Mouse (Mus musculus): ENCODE results near the gene Trem3. TPM values are rescaled to one million over a fixed set of nuclear protein-coding genes. Genes with fewer than 3 reads are reported as not detected.
A peak's percentile ranks its signal among the peaks of the same experiment; 100 is the strongest.

Trem3 gene
- polyA plus RNA-seq, 1 experiment from 2014 or later = 0.30 TPM

DNA sequence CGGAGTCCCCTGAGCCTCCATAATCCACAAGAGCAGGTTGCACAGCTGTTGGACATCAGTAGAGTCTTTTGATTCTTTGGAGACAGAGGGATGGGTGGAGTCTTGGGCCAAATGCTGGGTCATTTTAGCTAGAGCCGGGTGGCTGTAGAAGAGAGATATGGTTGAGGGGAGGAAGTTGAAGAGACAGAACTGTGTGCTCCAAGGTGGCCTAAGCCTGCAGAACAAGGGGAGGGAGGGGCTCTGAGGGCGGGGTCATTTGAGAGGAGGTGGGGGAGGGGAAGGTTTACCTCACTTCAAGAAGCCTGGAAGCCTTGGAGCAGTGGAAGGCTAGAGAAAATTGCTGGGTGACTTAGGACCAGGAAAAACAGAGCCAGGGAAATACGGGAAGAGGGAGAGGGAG lies 51.6 kb downstream of the Trem3 start, which contains the start of gene Treml2:
Gene Treml2, plus strand, starts transcription at position 296 of the 400 bp plus-strand sequence.
- Histone ChIP-seq H3K4me3 (ENCODE audit: low read depth, low read length) (no peak within 1 kb of the TSS), H3K4me1 (replicated peaks; ENCODE audit: control insufficient read depth, insufficient read depth, low read length) (0 out of 2 replicates have a peak, but pooled peaks cover 5% of the 10 kb centered on the region), H3K36me3 (ENCODE audit: control insufficient read depth, insufficient read depth, low read length) (no peaks in the 10 kb centered on the region), H3K9me3 (ENCODE audit: control insufficient read depth, low read length) (no peaks in the 10 kb centered on the region), H3K4me2 (ENCODE audit: low read length) (no peak within 1 kb of the TSS), H3K9ac (ENCODE audit: low read length) (no peak within 1 kb of the TSS), H3K27ac (ENCODE audit: low read depth) (no peak within 1 kb of the TSS), H3K27me3 (replicated peaks; ENCODE audit: control insufficient read depth, insufficient read depth, low read length) (no peaks in the 10 kb centered on the region)
- 29% methylated on average over 3 of the region's 4 CpGs for whole genome bisulfite sequencing
- DNase-seq (ENCODE audit: low spot score) = no peak
- ATAC-seq (replicated peaks; ENCODE audit: low FRiP score, low TSS enrichment, low read depth) = no peak

DNA sequence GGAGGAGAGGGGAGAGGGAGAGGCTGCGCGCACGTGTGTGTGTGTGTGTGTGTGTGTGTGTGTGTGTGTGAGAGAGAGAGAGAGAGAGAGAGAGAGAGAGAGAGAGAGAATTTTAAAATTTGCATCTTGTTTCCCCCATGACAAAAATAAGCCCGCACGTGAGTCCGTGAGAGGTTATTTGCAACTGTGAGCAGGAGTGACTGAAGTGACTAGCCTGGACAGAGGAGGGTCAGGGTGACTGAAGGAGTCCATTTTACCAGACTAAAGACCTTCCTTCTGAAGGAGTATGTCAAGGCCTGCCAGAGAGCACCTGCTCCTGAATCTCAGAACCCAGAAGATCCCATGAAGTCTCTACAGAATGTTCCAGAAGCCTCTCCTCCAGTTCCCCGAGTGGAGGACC lies 52.2 kb downstream of the Trem3 start:
- H3K4me1 ChIP-seq (replicated peaks; ENCODE audit: control insufficient read depth, insufficient read depth, low read length) = 0 out of 2 replicates have a peak, but pooled peaks cover 5% of the 10 kb centered on the region
- H3K4me3 ChIP-seq (ENCODE audit: low read depth, low read length) = no peak overlapping the region
- no peaks in the 10 kb centered on the region for H3K27me3 ChIP-seq (replicated peaks; ENCODE audit: control insufficient read depth, insufficient read depth, low read length)
- H3K27ac ChIP-seq (ENCODE audit: low read depth) = no peak overlapping the region
- H3K4me2 ChIP-seq (ENCODE audit: low read length) = no peak overlapping the region
- H3K36me3 ChIP-seq (ENCODE audit: control insufficient read depth, insufficient read depth, low read length) = no peaks in the 10 kb centered on the region
- 55% methylated on average over 6 of the region's 7 CpGs for WGBS
- no peaks in the 10 kb centered on the region for H3K9me3 ChIP-seq (ENCODE audit: control insufficient read depth, low read length)
- DNase-seq (ENCODE audit: low spot score) (no peak), ATAC-seq (replicated peaks; ENCODE audit: low FRiP score, low TSS enrichment, low read depth) (no peak)
- no peak overlapping the region for H3K9ac ChIP-seq (ENCODE audit: low read length)

DNA sequence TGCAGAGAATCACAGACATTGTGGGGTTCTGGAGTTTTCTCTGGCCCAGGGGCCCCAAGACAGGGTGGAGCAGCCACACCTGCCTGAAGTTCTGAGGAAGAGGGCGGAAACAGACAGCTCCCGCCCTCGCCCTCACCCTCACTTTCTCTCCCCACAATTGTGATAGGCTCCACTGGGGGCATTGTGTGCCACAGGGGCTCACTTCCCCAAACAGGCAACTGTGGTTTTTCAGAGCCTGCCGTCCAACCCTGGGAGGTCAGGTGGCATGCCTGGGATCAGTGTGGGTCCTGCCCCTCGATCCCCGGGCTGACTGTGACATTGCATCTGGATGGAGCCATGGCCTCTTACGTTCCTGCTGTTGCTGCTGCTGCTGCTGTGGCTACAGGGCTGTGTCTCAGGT lies 52.6 kb downstream of the Trem3 start:
- DNase-seq (ENCODE audit: low spot score) (no peak), ATAC-seq (replicated peaks; ENCODE audit: low FRiP score, low TSS enrichment, low read depth) (0 out of 2 replicates have a peak, but pooled peaks have one; percentile 23)
- 60% methylated on average over 7 of the region's 7 CpGs for WGBS
- Histone ChIP-seq H3K27me3 (replicated peaks; ENCODE audit: control insufficient read depth, insufficient read depth, low read length) (no peaks in the 10 kb centered on the region), H3K36me3 (ENCODE audit: control insufficient read depth, insufficient read depth, low read length) (no peaks in the 10 kb centered on the region), H3K4me3 (ENCODE audit: low read depth, low read length) (no peak overlapping the region), H3K4me1 (replicated peaks; ENCODE audit: control insufficient read depth, insufficient read depth, low read length) (0 out of 2 replicates have a peak, but pooled peaks cover 5% of the 10 kb centered on the region), H3K9ac (ENCODE audit: low read length) (no peak overlapping the region), H3K9me3 (ENCODE audit: control insufficient read depth, low read length) (no peaks in the 10 kb centered on the region), H3K27ac (ENCODE audit: low read depth) (no peak overlapping the region), H3K4me2 (ENCODE audit: low read length) (no peak overlapping the region)

DNA sequence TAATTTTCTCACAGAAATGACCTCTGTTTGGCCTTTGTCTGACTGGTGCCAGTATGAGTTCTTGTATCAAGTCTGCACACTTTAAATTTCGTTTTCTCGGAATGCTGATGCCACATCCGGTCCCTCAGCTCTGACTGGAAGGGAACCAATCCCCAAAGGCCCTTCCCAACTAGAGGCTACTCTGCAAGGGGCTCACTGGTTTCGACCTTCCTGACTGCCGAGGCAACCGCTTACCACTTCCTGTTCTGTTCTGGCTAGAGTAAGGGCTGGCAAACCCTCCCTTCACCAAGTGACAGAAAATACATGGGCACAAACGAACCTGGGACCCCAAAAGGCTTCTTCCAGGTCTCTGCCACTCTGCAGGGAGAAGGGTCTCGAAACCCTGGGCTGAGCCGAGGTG lies 53.3 kb downstream of the Trem3 start:
- Histone ChIP-seq H3K9ac (ENCODE audit: low read length) (no peak overlapping the region), H3K27ac (ENCODE audit: low read depth) (no peak overlapping the region), H3K27me3 (replicated peaks; ENCODE audit: control insufficient read depth, insufficient read depth, low read length) (no peaks in the 10 kb centered on the region), H3K9me3 (ENCODE audit: control insufficient read depth, low read length) (no peaks in the 10 kb centered on the region), H3K4me1 (replicated peaks; ENCODE audit: control insufficient read depth, insufficient read depth, low read length) (0 out of 2 replicates have a peak, but pooled peaks cover 5% of the 10 kb centered on the region), H3K4me2 (ENCODE audit: low read length) (no peak overlapping the region), H3K36me3 (ENCODE audit: control insufficient read depth, insufficient read depth, low read length) (no peaks in the 10 kb centered on the region), H3K4me3 (ENCODE audit: low read depth, low read length) (no peak overlapping the region)
- no peak for ATAC-seq (replicated peaks; ENCODE audit: low FRiP score, low TSS enrichment, low read depth)
- no peak for DNase-seq (ENCODE audit: low spot score)
- 75% methylated on average over 9 of the region's 9 CpGs for WGBS

DNA sequence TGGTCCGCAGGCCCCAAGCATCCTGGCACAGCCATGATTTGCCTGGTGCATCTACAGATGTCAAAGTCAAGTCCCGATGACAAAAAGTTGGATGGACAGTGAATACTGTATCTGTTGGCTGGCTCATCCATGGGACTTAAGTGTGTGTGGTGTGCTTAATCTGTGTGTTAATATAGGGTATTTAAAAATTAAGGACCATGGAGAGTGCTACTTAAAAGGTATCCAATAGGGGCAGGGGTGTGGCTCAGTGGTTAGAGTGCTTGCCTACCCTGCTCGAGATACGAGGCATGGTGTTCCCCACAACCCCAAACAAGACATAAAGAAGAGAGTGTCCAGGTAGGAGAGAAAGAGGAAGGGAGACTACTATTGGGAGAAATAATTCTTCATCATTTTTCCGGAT lies 54.2 kb downstream of the Trem3 start:
- WGBS = 84% methylated on average over 5 of the region's 5 CpGs

More for the DNA sequence above, 54.2 kb downstream of the Trem3 start:
- Histone ChIP-seq H3K4me1 (replicated peaks; ENCODE audit: control insufficient read depth, insufficient read depth, low read length) (0 out of 2 replicates have a peak, but pooled peaks cover 5% of the 10 kb centered on the region), H3K9me3 (ENCODE audit: control insufficient read depth, low read length) (no peaks in the 10 kb centered on the region), H3K36me3 (ENCODE audit: control insufficient read depth, insufficient read depth, low read length) (no peaks in the 10 kb centered on the region), H3K4me3 (ENCODE audit: low read depth, low read length) (no peak overlapping the region), H3K4me2 (ENCODE audit: low read length) (no peak overlapping the region), H3K27ac (ENCODE audit: low read depth) (no peak overlapping the region), H3K9ac (ENCODE audit: low read length) (no peak overlapping the region), H3K27me3 (replicated peaks; ENCODE audit: control insufficient read depth, insufficient read depth, low read length) (no peaks in the 10 kb centered on the region)
- no peak for DNase-seq (ENCODE audit: low spot score)
- no peak for ATAC-seq (replicated peaks; ENCODE audit: low FRiP score, low TSS enrichment, low read depth)

Other genes with a start within 250 kb of the Trem3 start
- not detected in 2 replicates for gene 1700122O11Rik, start 209.5 kb upstream of the Trem3 start, polyA plus RNA-seq (2014; fragmentation: Nextera tagmentation; extraction: Ambion mirVana)
- gene 1700067P10Rik, start 158.5 kb upstream of the Trem3 start, polyA plus RNA-seq (2014; fragmentation: Nextera tagmentation; extraction: Ambion mirVana) = not detected in 2 replicates
- gene 9830107B12Rik, start 101.5 kb upstream of the Trem3 start, polyA plus RNA-seq (2014; fragmentation: Nextera tagmentation; extraction: Ambion mirVana) = not detected in 2 replicates
- 0.09 TPM in 1 of 2 replicates, not detected in the other for gene A530064D06Rik, start 80.5 kb upstream of the Trem3 start, polyA plus RNA-seq (2014; fragmentation: Nextera tagmentation; extraction: Ambion mirVana)
- 0.17 and 0.23 TPM in 2 replicates for gene Trem1, start 15.0 kb upstream of the Trem3 start, polyA plus RNA-seq (2014; fragmentation: Nextera tagmentation; extraction: Ambion mirVana)
- 1.5 and 1.8 TPM in 2 replicates for gene Treml4, start 16.5 kb downstream of the Trem3 start, polyA plus RNA-seq (2014; fragmentation: Nextera tagmentation; extraction: Ambion mirVana)
- 0.08 and 0.11 TPM in 2 replicates for gene Treml2, start 51.7 kb downstream of the Trem3 start, polyA plus RNA-seq (2014; fragmentation: Nextera tagmentation; extraction: Ambion mirVana)
- 0.41 and 0.46 TPM in 2 replicates for gene B430306N03Rik, start 68.4 kb downstream of the Trem3 start, polyA plus RNA-seq (2014; fragmentation: Nextera tagmentation; extraction: Ambion mirVana)
- 2.6 and 2.9 TPM in 2 replicates for gene Trem2, start 98.6 kb downstream of the Trem3 start, polyA plus RNA-seq (2014; fragmentation: Nextera tagmentation; extraction: Ambion mirVana)
- gene Treml1, start 112.1 kb downstream of the Trem3 start, polyA plus RNA-seq (2014; fragmentation: Nextera tagmentation; extraction: Ambion mirVana) = 0.24 and 0.91 TPM in 2 replicates
- gene Nfya, start 162.1 kb downstream of the Trem3 start, polyA plus RNA-seq (2014; fragmentation: Nextera tagmentation; extraction: Ambion mirVana) = 21.4 and 24.0 TPM in 2 replicates
- gene Oard1, start 162.2 kb downstream of the Trem3 start, polyA plus RNA-seq (2014; fragmentation: Nextera tagmentation; extraction: Ambion mirVana) = 72.4 and 77.7 TPM in 2 replicates
- 2.4 and 3.3 TPM in 2 replicates for gene Apobec2, start 185.2 kb downstream of the Trem3 start, polyA plus RNA-seq (2014; fragmentation: Nextera tagmentation; extraction: Ambion mirVana)
- 1.6 and 1.7 TPM in 2 replicates for gene Tspo2, start 203.7 kb downstream of the Trem3 start, polyA plus RNA-seq (2014; fragmentation: Nextera tagmentation; extraction: Ambion mirVana)
- 33.5 and 37.0 TPM in 2 replicates for gene Unc5cl, start 207.1 kb downstream of the Trem3 start, polyA plus RNA-seq (2014; fragmentation: Nextera tagmentation; extraction: Ambion mirVana)